Mouse (Mus musculus) right cerebral cortex, postnatal 4 days (tissue): ENCODE data around the gene C8g.

Source experiments
- DNase-seq: peaks from one replicate; pipeline ENCODE4 v3.0.0-alpha.2; 2022

The C8g gene

GRCm38 (mm10) chr2:25501593-25502486 lies at the start of gene C8g:
C8g (minus strand) TSS chr2:25501719.
- DNase-seq: peak; percentile 25

- no peak for DNase-seq
Measured at GRCm38 (mm10) chr2:25551186-25551585, 49.7 kb upstream of the C8g start.

- no peak for DNase-seq
Measured at GRCm38 (mm10) chr2:25549021-25549991, 47.8 kb upstream of the C8g start.

- DNase-seq: peak; percentile 98
Measured at GRCm38 (mm10) chr2:25546811-25547491, 45.4 kb upstream of the C8g start, which contains the start of gene Traf2. Traf2 (minus strand) TSS chr2:25546940.

GRCm38 (mm10) chr2:25545996-25546810 lies 44.7 kb upstream of the C8g start:
- no peak for DNase-seq

- DNase-seq: no peak
Measured at GRCm38 (mm10) chr2:25541644-25542367, 40.3 kb upstream of the C8g start.

GRCm38 (mm10) chr2:25540541-25540948 lies 39.0 kb upstream of the C8g start:
- DNase-seq: no peak

GRCm38 (mm10) chr2:25536531-25536930 lies 35.0 kb upstream of the C8g start:
- DNase-seq: no peak

- no peak for DNase-seq
Measured at GRCm38 (mm10) chr2:25534866-25535182, 33.3 kb upstream of the C8g start.

- DNase-seq: peak; percentile 25
Measured at GRCm38 (mm10) chr2:25534178-25534865, 32.8 kb upstream of the C8g start.

GRCm38 (mm10) chr2:25533707-25534106 lies 32.2 kb upstream of the C8g start:
- no peak for DNase-seq

GRCm38 (mm10) chr2:25526510-25527302 lies 25.2 kb upstream of the C8g start:
- no peak for DNase-seq

- DNase-seq: no peak
Measured at GRCm38 (mm10) chr2:25509912-25510311, 8.4 kb upstream of the C8g start.

GRCm38 (mm10) chr2:25506964-25507363 lies 5.4 kb upstream of the C8g start:
- DNase-seq: no peak

GRCm38 (mm10) chr2:25505860-25506259 lies 4.3 kb upstream of the C8g start:
- no peak for DNase-seq

- no peak for DNase-seq
Measured at GRCm38 (mm10) chr2:25505000-25505399, 3.5 kb upstream of the C8g start.

GRCm38 (mm10) chr2:25504538-25504937 lies 3.0 kb upstream of the C8g start:
- no peak for DNase-seq

- no peak for DNase-seq
Measured at GRCm38 (mm10) chr2:25502726-25503125, 1.2 kb upstream of the C8g start.

GRCm38 (mm10) chr2:25500576-25501405 lies 728 bp downstream of the C8g start, which contains the start of gene Fbxw5:
Fbxw5 (plus strand) TSS chr2:25500750.
- DNase-seq: peak; percentile 77
